Mouse (Mus musculus) hindbrain, postnatal 0 days (tissue): Measurements from ENCODE around the gene Sik1. TPM values are rescaled to one million over a fixed set of nuclear protein-coding genes. Genes with fewer than 3 reads are reported as not detected.
A peak's percentile ranks its signal among the peaks of the same experiment; 100 is the strongest.

ENCODE experiments used
- ATAC-seq: fragments of 200-750 bp; cut with Nextera tagmentation; 2 replicates; pipeline ENCODE4 v1.8.0; 2017; ENCODE audit warnings: mild to moderate bottlenecking, moderate TSS enrichment, moderate library complexity
- DNase-seq: peaks from one replicate; pipeline ENCODE4 v3.0.0-alpha.2; 2015; ENCODE audit warnings: low spot score
- H3K27ac ChIP-seq: fragments of 300-500 bp; sonication (generic); 2 replicates; pipeline ENCODE4 v1.5.1; 2014; ENCODE audit warnings: mild to moderate bottlenecking
- H3K27me3 ChIP-seq: fragments of 300-500 bp; sonication (generic); 2 replicates; pipeline ENCODE4 v1.6.1; 2014; ENCODE audit warnings: low read length, mixed read lengths; ENCODE audit not compliant: insufficient read depth
- H3K36me3 ChIP-seq: fragments of 300-500 bp; sonication (generic); 2 replicates; pipeline ENCODE4 v1.6.1; 2014; ENCODE audit warnings: low read length, mixed read lengths; ENCODE audit not compliant: insufficient read depth
- H3K4me1 ChIP-seq: fragments of 300-500 bp; sonication (generic); 2 replicates; pipeline ENCODE4 v1.6.1; 2014; ENCODE audit warnings: antibody characterized with exemption, low read length, mixed read lengths; ENCODE audit not compliant: insufficient read depth
- H3K4me2 ChIP-seq: fragments of 300-500 bp; sonication (generic); 2 replicates; pipeline ENCODE4 v1.6.1; 2014; ENCODE audit warnings: low read depth, mild to moderate bottlenecking, low read length, moderate library complexity, mixed read lengths
- H3K4me3 ChIP-seq: fragments of 300-500 bp; sonication (generic); 2 replicates; pipeline ENCODE4 v1.5.1; 2014; ENCODE audit warnings: low read length
- H3K9ac ChIP-seq: fragments of 300-500 bp; sonication (generic); replicated peaks from 2 replicates; pipeline ENCODE4 v1.6.1; 2014; ENCODE audit warnings: mild to moderate bottlenecking, low read length, moderate library complexity, mixed read lengths
- H3K9me3 ChIP-seq: fragments of 300-500 bp; sonication (generic); 2 replicates; pipeline ENCODE4 v1.6.1; 2016; ENCODE audit warnings: low read length, mixed read lengths
- CTCF ChIP-seq: IDR thresholded peaks from 2 replicates; pipeline ENCODE4 v1.5.1; 2016; ENCODE audit warnings: antibody characterized with exemption, control low read depth, low read depth
- WGBS: fragments of 180-500 bp; shearing (Covaris S2); extraction: QIAGEN DNeasy Blood & Tissue Kit; methylation state at CpG from one replicate; pipeline ENCODE4 v1.1.7; 2014; 5-methylcytosine and 5-hydroxymethylcytosine counted together
- polyA plus RNA-seq: library from polyadenylated mRNA; unstranded; fragments of >200 nt; fragmentation: Nextera tagmentation; extraction: Ambion mirVana; gene quantifications from 2 replicates; pipeline ENCODE4 v1.2.1, GENCODE M21; 2015
- total RNA-seq: library from RNA; depleted of rRNA; stranded (reverse); fragments of >200 nt; gene quantifications from 2 replicates; pipeline ENCODE4 v1.2.3, GENCODE M21; 2014

Gene Sik1
- total and polyA plus RNA-seq, 2 experiments from 2014 or later, result 18.1 to 39.6 TPM

DNA sequence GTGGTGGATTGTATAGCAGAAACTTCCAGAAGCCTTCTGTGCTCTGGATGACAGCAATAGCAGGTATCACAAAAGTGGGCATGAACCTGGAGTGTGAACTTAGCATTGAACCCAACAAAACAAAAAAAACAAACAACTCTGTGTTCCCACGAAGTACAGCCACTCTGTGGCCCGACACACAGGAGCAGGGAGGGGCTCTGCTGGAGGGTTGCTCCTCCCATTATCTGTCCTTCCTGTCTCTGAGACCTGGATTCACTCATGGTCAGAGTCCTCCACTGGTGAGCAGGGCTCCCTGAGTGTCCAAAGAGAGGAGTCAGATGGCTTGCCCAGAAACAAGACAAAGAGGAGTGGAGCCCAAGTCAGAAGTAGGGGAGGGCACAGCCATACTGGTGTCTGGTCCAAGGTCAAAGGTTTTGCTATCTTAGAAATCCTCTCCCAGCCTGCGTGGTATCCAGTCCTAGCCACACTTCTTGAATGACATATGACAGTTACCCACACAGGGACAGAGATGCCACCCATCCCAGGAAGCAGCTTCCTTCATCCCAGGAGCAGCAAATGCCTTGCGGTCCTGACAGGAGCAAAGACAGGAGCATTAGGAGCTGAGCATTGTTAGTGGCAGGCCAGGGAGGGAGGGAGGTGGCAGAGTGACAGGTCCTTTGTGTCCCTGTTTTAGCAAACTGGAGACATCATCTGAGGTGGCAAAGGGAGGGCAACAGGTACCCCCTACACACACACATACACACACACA lies 35.3 kb downstream of the Sik1 start:
- Histone ChIP-seq H3K9me3 (no peaks in the 10 kb centered on the region), H3K4me1 (no peaks in the 10 kb centered on the region), H3K27ac (no peak overlapping the region), H3K9ac (no peak overlapping the region), H3K36me3 (no peaks in the 10 kb centered on the region), H3K27me3 (no peaks in the 10 kb centered on the region), H3K4me3 (no peak overlapping the region), H3K4me2 (no peak overlapping the region)
- no peak for DNase-seq
- WGBS, result 41% methylated on average over 4 of the region's 4 CpGs
- TF ChIP-seq CTCF, result no peak
- ATAC-seq, result no peak

GRCm38 (mm10) chr17:31819372-31819771 lies 36.2 kb downstream of the Sik1 start:
- WGBS, result 71% methylated on average over 9 of the region's 9 CpGs
- H3K36me3 ChIP-seq, result no peaks in the 10 kb centered on the region
- no peaks in the 10 kb centered on the region for H3K27me3 ChIP-seq
- no peak overlapping the region for H3K27ac ChIP-seq
- no peak overlapping the region for H3K9ac ChIP-seq
- no peak for DNase-seq
- no peak for TF ChIP-seq CTCF
- H3K4me2 ChIP-seq, result no peak overlapping the region
- H3K9me3 ChIP-seq, result no peaks in the 10 kb centered on the region
- ATAC-seq, result no peak
- no peak overlapping the region for H3K4me3 ChIP-seq
- peaks cover 6% of the 10 kb centered on the region; the same call in 1 of the 2 replicates for H3K4me1 ChIP-seq

GRCm38 (mm10) chr17:31817815-31818214 lies 37.8 kb downstream of the Sik1 start:
- Histone ChIP-seq H3K4me2 (no peak overlapping the region), H3K27ac (no peak overlapping the region), H3K27me3 (no peaks in the 10 kb centered on the region; the same call in 1 of the 2 replicates), H3K9ac (no peak overlapping the region), H3K4me1 (peaks cover 11% of the 10 kb centered on the region; the same call in 1 of the 2 replicates), H3K36me3 (no peaks in the 10 kb centered on the region), H3K4me3 (no peak overlapping the region), H3K9me3 (no peaks in the 10 kb centered on the region)
- ATAC-seq (no peak), DNase-seq (no peak)
- TF ChIP-seq CTCF, result no peak
- 89% methylated on average over 1 of the region's 1 CpGs for WGBS

- no peak for TF ChIP-seq CTCF
Measured at GRCm38 (mm10) chr17:31817203-31817602, 38.4 kb downstream of the Sik1 start.

DNA sequence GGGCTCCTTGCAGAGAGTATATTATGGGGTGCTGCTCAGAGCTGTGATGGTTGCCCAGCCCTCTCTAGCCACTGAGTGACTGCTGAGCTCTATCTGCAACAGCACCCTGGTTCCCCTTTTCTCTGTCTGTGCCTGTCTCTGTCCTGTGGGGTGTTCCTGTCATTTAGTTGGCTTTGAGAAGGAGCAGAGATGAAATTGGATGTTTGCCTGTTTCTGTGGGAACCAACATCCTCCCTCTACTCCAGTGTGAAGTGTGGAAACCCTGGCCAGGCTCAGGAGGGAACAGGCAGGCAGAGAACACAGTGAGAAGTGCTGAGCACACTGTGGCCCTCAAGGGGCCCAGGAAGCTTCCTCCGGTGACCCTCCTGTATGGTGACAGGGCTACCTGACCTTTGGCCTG lies 40.8 kb downstream of the Sik1 start:
- DNase-seq (peak; percentile 32), ATAC-seq (no peak)
- TF ChIP-seq CTCF, result no peak
- no peaks in the 10 kb centered on the region for H3K9me3 ChIP-seq
- H3K36me3 ChIP-seq, result no peaks in the 10 kb centered on the region
- H3K4me1 ChIP-seq, result peaks cover 11% of the 10 kb centered on the region; the same call in 1 of the 2 replicates
- no peak overlapping the region for H3K4me3 ChIP-seq
- no peak overlapping the region for H3K27ac ChIP-seq
- no peak overlapping the region for H3K4me2 ChIP-seq
- H3K27me3 ChIP-seq, result no peaks in the 10 kb centered on the region; the same call in 1 of the 2 replicates
- 0 out of 2 replicates have a peak overlapping the region, but pooled peaks have one; percentile 13 for H3K9ac ChIP-seq
- 63% methylated on average over 1 of the region's 1 CpGs for WGBS

More at GRCm38 (mm10) chr17:31817203-31817602, 38.4 kb downstream of the Sik1 start:
- ATAC-seq (peak; percentile 71), DNase-seq (peak; percentile 88)
- Histone ChIP-seq H3K27me3 (no peaks in the 10 kb centered on the region; the same call in 1 of the 2 replicates), H3K4me1 (peaks cover 11% of the 10 kb centered on the region; the same call in 1 of the 2 replicates), H3K9me3 (no peaks in the 10 kb centered on the region), H3K9ac (no peak overlapping the region), H3K27ac (peak overlapping the region; percentile 61), H3K4me2 (no peak overlapping the region), H3K4me3 (no peak overlapping the region), H3K36me3 (no peaks in the 10 kb centered on the region)
- 11% methylated on average over 5 of the region's 5 CpGs for WGBS

GRCm38 (mm10) chr17:31813938-31814622 lies 41.5 kb downstream of the Sik1 start:
- Histone ChIP-seq H3K27me3 (no peaks in the 10 kb centered on the region; the same call in 1 of the 2 replicates), H3K4me2 (no peak overlapping the region), H3K4me1 (peaks cover 11% of the 10 kb centered on the region; the same call in 1 of the 2 replicates), H3K9me3 (no peaks in the 10 kb centered on the region), H3K4me3 (no peak overlapping the region), H3K9ac (0 out of 2 replicates have a peak overlapping the region, but pooled peaks have one; percentile 13), H3K27ac (no peak overlapping the region), H3K36me3 (no peaks in the 10 kb centered on the region)
- WGBS, result 39% methylated on average over 3 of the region's 3 CpGs
- ATAC-seq, result peak; percentile 16
- no peak for TF ChIP-seq CTCF
- peak; percentile 44 for DNase-seq
